Mouse (Mus musculus): ENCODE results near the gene Trmt2a. TPM values are rescaled to one million over a fixed set of nuclear protein-coding genes. Genes with fewer than 3 reads are reported as not detected.

Gene Trmt2a
- polyA plus RNA-seq, 1 experiment from 2014 or later, result 117 TPM

- H3K4me1 ChIP-seq (ENCODE audit: insufficient read depth, low read length), result peaks cover 33% of the 10 kb centered on the region
- H3K4me2 ChIP-seq (replicated peaks; ENCODE audit: low read depth, low read length), result peak overlapping the region; percentile 63
- H3K9ac ChIP-seq (replicated peaks; ENCODE audit: low read length), result peak overlapping the region; percentile 93
- peaks cover 55% of the 10 kb centered on the region for H3K36me3 ChIP-seq (ENCODE audit: insufficient read depth, low read length)
- WGBS, result under 1% methylated on average over 33 of the region's 33 CpGs
- H3K4me3 ChIP-seq (ENCODE audit: low read length), result peak overlapping the region; percentile 81
- H3K27ac ChIP-seq (ENCODE audit: low read length), result peak overlapping the region; percentile 83
- no peak for ATAC-seq (ENCODE audit: low FRiP score, low TSS enrichment)
- H3K9me3 ChIP-seq (ENCODE audit: low read length), result no peaks in the 10 kb centered on the region
- no peaks in the 10 kb centered on the region for H3K27me3 ChIP-seq (ENCODE audit: insufficient read depth, low read length)
Observed at GRCm38 (mm10) chr16:18247521-18248399, 719 bp upstream of the Trmt2a start.

- peak overlapping the region; percentile 70 for H3K4me2 ChIP-seq (replicated peaks; ENCODE audit: low read depth, low read length)
- H3K4me1 ChIP-seq (ENCODE audit: insufficient read depth, low read length), result peaks cover 33% of the 10 kb centered on the region
- H3K9me3 ChIP-seq (ENCODE audit: low read length), result no peaks in the 10 kb centered on the region
- peaks cover 55% of the 10 kb centered on the region for H3K36me3 ChIP-seq (ENCODE audit: insufficient read depth, low read length)
- ATAC-seq (ENCODE audit: low FRiP score, low TSS enrichment), result peak; percentile 20
- H3K9ac ChIP-seq (replicated peaks; ENCODE audit: low read length), result peak overlapping the region; percentile 87
- peak overlapping the region; percentile 94 for H3K27ac ChIP-seq (ENCODE audit: low read length)
- H3K27me3 ChIP-seq (ENCODE audit: insufficient read depth, low read length), result no peaks in the 10 kb centered on the region
- 4% methylated on average over 27 of the region's 27 CpGs for WGBS
- H3K4me3 ChIP-seq (ENCODE audit: low read length), result peak overlapping the region; percentile 81
Observed at GRCm38 (mm10) chr16:18249364-18249967, 987 bp downstream of the Trmt2a start.

GRCm38 (mm10) chr16:18250231-18250630 lies 1.8 kb downstream of the Trmt2a start:
- WGBS, result 68% methylated on average over 4 of the region's 4 CpGs

GRCm38 (mm10) chr16:18250828-18251790 lies 2.6 kb downstream of the Trmt2a start:
- H3K27ac ChIP-seq (ENCODE audit: low read length), result no peak overlapping the region
- H3K9me3 ChIP-seq (ENCODE audit: low read length), result no peaks in the 10 kb centered on the region
- H3K4me3 ChIP-seq (ENCODE audit: low read length), result peak overlapping the region; percentile 81; the same call in 1 of the 2 replicates
- peaks cover 47% of the 10 kb centered on the region for H3K36me3 ChIP-seq (ENCODE audit: insufficient read depth, low read length)
- H3K9ac ChIP-seq (replicated peaks; ENCODE audit: low read length), result peak overlapping the region; percentile 87
- no peaks in the 10 kb centered on the region for H3K27me3 ChIP-seq (ENCODE audit: insufficient read depth, low read length)
- ATAC-seq (ENCODE audit: low FRiP score, low TSS enrichment), result no peak
- WGBS, result 59% methylated on average over 10 of the region's 10 CpGs
- peak overlapping the region; percentile 70 for H3K4me2 ChIP-seq (replicated peaks; ENCODE audit: low read depth, low read length)
- peaks cover 32% of the 10 kb centered on the region for H3K4me1 ChIP-seq (ENCODE audit: insufficient read depth, low read length)

More at GRCm38 (mm10) chr16:18250231-18250630, 1.8 kb downstream of the Trmt2a start:
- H3K4me1 ChIP-seq (ENCODE audit: insufficient read depth, low read length), result peaks cover 33% of the 10 kb centered on the region
- no peak for ATAC-seq (ENCODE audit: low FRiP score, low TSS enrichment)
- peak overlapping the region; percentile 81 for H3K4me3 ChIP-seq (ENCODE audit: low read length)
- H3K9me3 ChIP-seq (ENCODE audit: low read length), result no peaks in the 10 kb centered on the region
- no peaks in the 10 kb centered on the region for H3K27me3 ChIP-seq (ENCODE audit: insufficient read depth, low read length)
- peaks cover 49% of the 10 kb centered on the region for H3K36me3 ChIP-seq (ENCODE audit: insufficient read depth, low read length)
- H3K4me2 ChIP-seq (replicated peaks; ENCODE audit: low read depth, low read length), result peak overlapping the region; percentile 70
- H3K9ac ChIP-seq (replicated peaks; ENCODE audit: low read length), result peak overlapping the region; percentile 87
- H3K27ac ChIP-seq (ENCODE audit: low read length), result no peak overlapping the region

GRCm38 (mm10) chr16:18252736-18253135 lies 4.3 kb downstream of the Trmt2a start:
- H3K4me2 ChIP-seq (replicated peaks; ENCODE audit: low read depth, low read length), result no peak overlapping the region
- WGBS, result 79% methylated on average over 6 of the region's 6 CpGs
- H3K9ac ChIP-seq (replicated peaks; ENCODE audit: low read length), result no peak overlapping the region
- H3K4me1 ChIP-seq (ENCODE audit: insufficient read depth, low read length), result peaks cover 18% of the 10 kb centered on the region
- H3K9me3 ChIP-seq (ENCODE audit: low read length), result no peaks in the 10 kb centered on the region
- peaks cover 61% of the 10 kb centered on the region for H3K36me3 ChIP-seq (ENCODE audit: insufficient read depth, low read length)
- no peak overlapping the region for H3K27ac ChIP-seq (ENCODE audit: low read length)
- no peak overlapping the region for H3K4me3 ChIP-seq (ENCODE audit: low read length)
- no peak for ATAC-seq (ENCODE audit: low FRiP score, low TSS enrichment)
- H3K27me3 ChIP-seq (ENCODE audit: insufficient read depth, low read length), result no peaks in the 10 kb centered on the region

GRCm38 (mm10) chr16:18253866-18254265 lies 5.4 kb downstream of the Trmt2a start:
- 93% methylated on average over 1 of the region's 1 CpGs for WGBS
- H3K9ac ChIP-seq (replicated peaks; ENCODE audit: low read length), result no peak overlapping the region
- no peak overlapping the region for H3K27ac ChIP-seq (ENCODE audit: low read length)
- H3K9me3 ChIP-seq (ENCODE audit: low read length), result no peaks in the 10 kb centered on the region
- H3K4me3 ChIP-seq (ENCODE audit: low read length), result no peak overlapping the region
- no peak for ATAC-seq (ENCODE audit: low FRiP score, low TSS enrichment)
- H3K27me3 ChIP-seq (ENCODE audit: insufficient read depth, low read length), result no peaks in the 10 kb centered on the region
- H3K36me3 ChIP-seq (ENCODE audit: insufficient read depth, low read length), result peaks cover 70% of the 10 kb centered on the region
- peaks cover 18% of the 10 kb centered on the region for H3K4me1 ChIP-seq (ENCODE audit: insufficient read depth, low read length)
- no peak overlapping the region for H3K4me2 ChIP-seq (replicated peaks; ENCODE audit: low read depth, low read length)

- Histone ChIP-seq H3K4me3 (ENCODE audit: low read length) (no peak within 1 kb of the TSS), H3K36me3 (ENCODE audit: insufficient read depth, low read length) (peaks cover 70% of the 10 kb centered on the region), H3K27me3 (ENCODE audit: insufficient read depth, low read length) (no peaks in the 10 kb centered on the region), H3K4me2 (replicated peaks; ENCODE audit: low read depth, low read length) (no peak within 1 kb of the TSS), H3K9ac (replicated peaks; ENCODE audit: low read length) (no peak within 1 kb of the TSS), H3K4me1 (ENCODE audit: insufficient read depth, low read length) (no peaks in the 10 kb centered on the region), H3K27ac (ENCODE audit: low read length) (no peak within 1 kb of the TSS), H3K9me3 (ENCODE audit: low read length) (no peaks in the 10 kb centered on the region)
- WGBS, result 90% methylated on average over 2 of the region's 2 CpGs
- no peak for ATAC-seq (ENCODE audit: low FRiP score, low TSS enrichment)
Observed at GRCm38 (mm10) chr16:18258221-18258620, 9.7 kb downstream of the Trmt2a start, which contains the start of gene Gm49776. Gene Gm49776, minus strand, starts transcription at chr16:18258321.

- H3K9me3 ChIP-seq (ENCODE audit: low read length), result no peaks in the 10 kb centered on the region
- no peak for ATAC-seq (ENCODE audit: low FRiP score, low TSS enrichment)
- WGBS, result 77% methylated on average over 2 of the region's 2 CpGs
- H3K27ac ChIP-seq (ENCODE audit: low read length), result no peak overlapping the region
- H3K4me1 ChIP-seq (ENCODE audit: insufficient read depth, low read length), result no peaks in the 10 kb centered on the region
- no peak overlapping the region for H3K4me2 ChIP-seq (replicated peaks; ENCODE audit: low read depth, low read length)
- H3K27me3 ChIP-seq (ENCODE audit: insufficient read depth, low read length), result no peaks in the 10 kb centered on the region
- peaks cover 56% of the 10 kb centered on the region for H3K36me3 ChIP-seq (ENCODE audit: insufficient read depth, low read length)
- no peak overlapping the region for H3K4me3 ChIP-seq (ENCODE audit: low read length)
- no peak overlapping the region for H3K9ac ChIP-seq (replicated peaks; ENCODE audit: low read length)
Observed at GRCm38 (mm10) chr16:18265024-18265423, 16.5 kb downstream of the Trmt2a start.

- WGBS, result 87% methylated on average over 5 of the region's 5 CpGs
- no peak overlapping the region for H3K9ac ChIP-seq (replicated peaks; ENCODE audit: low read length)
- H3K9me3 ChIP-seq (ENCODE audit: low read length), result no peaks in the 10 kb centered on the region
- no peak overlapping the region for H3K4me2 ChIP-seq (replicated peaks; ENCODE audit: low read depth, low read length)
- H3K27ac ChIP-seq (ENCODE audit: low read length), result no peak overlapping the region
- ATAC-seq (ENCODE audit: low FRiP score, low TSS enrichment), result no peak
- peaks cover 69% of the 10 kb centered on the region for H3K36me3 ChIP-seq (ENCODE audit: insufficient read depth, low read length)
- no peak overlapping the region for H3K4me3 ChIP-seq (ENCODE audit: low read length)
- no peaks in the 10 kb centered on the region for H3K4me1 ChIP-seq (ENCODE audit: insufficient read depth, low read length)
- no peaks in the 10 kb centered on the region for H3K27me3 ChIP-seq (ENCODE audit: insufficient read depth, low read length)
Observed at GRCm38 (mm10) chr16:18268182-18268581, 19.7 kb downstream of the Trmt2a start.
